Mouse (Mus musculus) liver, embryonic 12.5 days (tissue): Measurements from ENCODE around the gene Zcchc18. TPM values are rescaled to one million over a fixed set of nuclear protein-coding genes. Genes with fewer than 3 reads are reported as not detected.

Experiments
- polyA plus RNA-seq: library from polyadenylated mRNA; unstranded; fragments of >200 nt; fragmentation: Nextera tagmentation; extraction: Ambion mirVana; gene quantifications from 2 replicates; pipeline ENCODE4 v1.2.1, GENCODE M21; 2016

The Zcchc18 gene
- polyA plus RNA-seq, 1 experiment from 2014 or later = 0.67 TPM

Other genes with a start within 250 kb of the Zcchc18 start
- 261 and 263 TPM in 2 replicates for gene Morf4l2, start 249.5 kb upstream of the Zcchc18 start, polyA plus RNA-seq
- gene Glra4, start 213.0 kb upstream of the Zcchc18 start, polyA plus RNA-seq = not detected in 2 replicates
- 0.91 and 1.0 TPM in 2 replicates for gene Plp1, start 170.5 kb upstream of the Zcchc18 start, polyA plus RNA-seq
- not detected in 2 replicates for gene Rab9b, start 124.4 kb upstream of the Zcchc18 start, polyA plus RNA-seq
- not detected in 2 replicates for gene H2bfm, start 65.8 kb upstream of the Zcchc18 start, polyA plus RNA-seq
- 7.2 TPM in 2 replicates for gene Tmsb15b2, start 17.7 kb upstream of the Zcchc18 start, polyA plus RNA-seq
- 0.29 and 0.74 TPM in 2 replicates for gene Tmsb15l, start 16.3 kb upstream of the Zcchc18 start, polyA plus RNA-seq
- gene Tmsb15b1, start 16.3 kb upstream of the Zcchc18 start, polyA plus RNA-seq = 5.0 and 5.2 TPM in 2 replicates
- gene Slc25a53, start 45.1 kb downstream of the Zcchc18 start, polyA plus RNA-seq = 2.8 and 2.9 TPM in 2 replicates
- 2.1 and 2.2 TPM in 2 replicates for gene Fam199x, start 56.4 kb downstream of the Zcchc18 start, polyA plus RNA-seq
- not detected in 2 replicates for gene Esx1, start 128.9 kb downstream of the Zcchc18 start, polyA plus RNA-seq